Mouse (Mus musculus): Measurements from ENCODE around the gene Crk. TPM values are rescaled to one million over a fixed set of nuclear protein-coding genes. Genes with fewer than 3 reads are reported as not detected.

Gene Crk
- polyA plus RNA-seq, 1 experiment = 39.7 TPM

DNA sequence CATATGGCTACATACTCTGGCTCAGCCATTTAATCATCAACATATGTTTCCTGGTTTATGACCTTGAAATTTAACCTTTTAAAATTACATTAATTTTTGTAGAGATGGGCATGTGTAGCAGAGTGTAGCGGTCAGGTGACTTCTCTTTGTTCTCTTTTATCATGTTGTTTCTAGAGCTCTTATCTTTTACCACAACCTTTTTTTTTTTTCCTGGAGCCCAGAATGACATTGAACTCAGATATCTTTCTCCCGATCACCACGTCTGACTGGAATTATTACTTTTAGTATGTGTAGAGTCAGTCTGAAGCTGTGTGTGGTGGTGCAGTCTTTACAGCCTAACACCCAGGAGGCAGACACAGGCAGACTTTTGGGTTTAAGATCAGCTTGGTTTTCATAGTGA lies 62.6 kb downstream of the Crk start:
- no peak for TF ChIP-seq POLR2A (IDR thresholded peaks at IDR 0.05; ENCODE audit: borderline replicate concordance, control insufficient read depth, low read depth, low read length)
- no peak for TF ChIP-seq CTCF (IDR thresholded peaks at IDR 0.05; ENCODE audit: control insufficient read depth, insufficient read depth, low read length)
- H3K27ac ChIP-seq (ENCODE audit: control insufficient read depth, insufficient read depth, low read depth, low read length, poor library complexity) = no peak overlapping the region
- 54% methylated on average over 3 of the region's 3 CpGs for WGBS
- peaks cover 2% of the 10 kb centered on the region for H3K4me1 ChIP-seq (ENCODE audit: control insufficient read depth, insufficient read depth, low read length)
- H3K4me3 ChIP-seq (replicated peaks; ENCODE audit: control insufficient read depth, low read depth, low read length) = no peak overlapping the region

DNA sequence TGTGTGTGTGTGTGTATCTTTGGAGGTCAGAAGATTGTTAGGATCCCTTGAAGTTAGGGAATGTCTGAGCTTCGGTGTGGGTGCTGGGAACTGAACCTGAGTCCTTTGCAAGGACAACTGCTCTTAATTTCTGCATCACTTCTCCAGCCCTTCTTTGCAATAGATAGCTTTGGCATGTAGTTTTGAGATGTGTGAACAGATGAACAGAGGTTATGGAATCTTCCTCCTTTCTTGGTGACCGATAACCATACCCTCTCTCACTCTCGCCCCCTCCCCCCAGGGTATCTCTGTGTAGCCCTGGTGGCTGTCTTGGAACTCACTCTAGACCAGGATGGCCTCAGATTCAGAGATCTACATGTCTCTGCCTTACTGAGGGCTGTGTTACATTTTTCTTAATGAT lies 65.7 kb downstream of the Crk start:
- WGBS = 80% methylated on average over 3 of the region's 3 CpGs
- no peak overlapping the region for H3K4me3 ChIP-seq (replicated peaks; ENCODE audit: control insufficient read depth, low read depth, low read length)
- TF ChIP-seq CTCF (IDR thresholded peaks at IDR 0.05; ENCODE audit: control insufficient read depth, insufficient read depth, low read length) (no peak), POLR2A (IDR thresholded peaks at IDR 0.05; ENCODE audit: borderline replicate concordance, control insufficient read depth, low read depth, low read length) (no peak)
- 0 out of 2 replicates have a peak, but pooled peaks cover 2% of the 10 kb centered on the region for H3K4me1 ChIP-seq (ENCODE audit: control insufficient read depth, insufficient read depth, low read length)
- H3K27ac ChIP-seq (ENCODE audit: control insufficient read depth, insufficient read depth, low read depth, low read length, poor library complexity) = no peak overlapping the region

DNA sequence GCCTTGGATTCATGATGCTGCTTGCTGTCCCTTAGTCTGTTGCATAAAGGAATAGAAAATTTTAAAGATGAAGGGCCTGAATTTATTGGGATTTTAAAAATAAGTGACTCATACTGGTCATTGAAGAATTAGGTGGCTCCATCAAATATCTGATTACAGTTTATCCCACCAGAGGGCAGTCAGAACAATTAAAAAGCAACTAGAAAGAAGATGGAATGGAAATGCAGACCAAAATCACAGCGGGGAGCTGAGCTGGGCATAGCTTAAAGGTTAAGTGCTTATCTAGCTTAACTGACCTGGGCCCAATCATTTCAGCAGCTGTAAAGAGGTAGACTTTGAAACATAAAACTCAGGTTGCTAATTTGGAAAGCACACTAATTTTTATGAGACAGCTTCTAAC lies 71.5 kb downstream of the Crk start:
- TF ChIP-seq CTCF (IDR thresholded peaks at IDR 0.05; ENCODE audit: control insufficient read depth, insufficient read depth, low read length) (no peak), POLR2A (IDR thresholded peaks at IDR 0.05; ENCODE audit: borderline replicate concordance, control insufficient read depth, low read depth, low read length) (no peak)
- 88% methylated on average over 1 of the region's 1 CpGs for WGBS
- no peak overlapping the region for H3K27ac ChIP-seq (ENCODE audit: control insufficient read depth, insufficient read depth, low read depth, low read length, poor library complexity)
- 0 out of 2 replicates have a peak, but pooled peaks cover 2% of the 10 kb centered on the region for H3K4me1 ChIP-seq (ENCODE audit: control insufficient read depth, insufficient read depth, low read length)
- no peak overlapping the region for H3K4me3 ChIP-seq (replicated peaks; ENCODE audit: control insufficient read depth, low read depth, low read length)

DNA sequence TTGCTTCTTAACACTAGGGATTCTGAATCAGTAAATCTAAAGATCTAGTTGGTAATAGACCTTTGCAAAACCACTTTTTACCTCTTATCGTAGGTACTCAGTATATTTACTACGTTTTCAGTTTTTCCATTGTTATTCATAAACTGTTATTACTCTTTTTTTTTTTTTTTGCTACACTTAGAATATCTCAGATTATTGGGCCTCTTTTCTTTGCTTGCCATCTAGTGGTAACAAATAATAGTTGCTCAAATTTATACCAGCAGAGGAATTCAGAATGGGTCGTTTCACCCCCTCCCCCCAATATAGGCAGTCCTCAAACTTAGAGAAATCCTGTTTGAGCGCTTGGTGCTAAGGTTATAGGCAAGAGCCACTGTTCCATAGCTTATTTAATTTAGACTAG lies 72.0 kb downstream of the Crk start:
- Histone ChIP-seq H3K4me1 (ENCODE audit: control insufficient read depth, insufficient read depth, low read length) (0 out of 2 replicates have a peak, but pooled peaks cover 2% of the 10 kb centered on the region), H3K27ac (ENCODE audit: control insufficient read depth, insufficient read depth, low read depth, low read length, poor library complexity) (no peak overlapping the region), H3K4me3 (replicated peaks; ENCODE audit: control insufficient read depth, low read depth, low read length) (no peak overlapping the region)
- no peak for TF ChIP-seq CTCF (IDR thresholded peaks at IDR 0.05; ENCODE audit: control insufficient read depth, insufficient read depth, low read length)
- no peak for TF ChIP-seq POLR2A (IDR thresholded peaks at IDR 0.05; ENCODE audit: borderline replicate concordance, control insufficient read depth, low read depth, low read length)
- 61% methylated on average over 4 of the region's 4 CpGs for WGBS

Other genes starting within 250 kb of the Crk start
- gene Serpinf2, start 239.7 kb upstream of the Crk start, polyA plus RNA-seq (2011; ENCODE audit: insufficient read depth, insufficient read length, low replicate concordance, missing spikeins) = 0.70 and 2.2 TPM in 2 replicates
- 21.0 and 33.5 TPM in 2 replicates for gene Wdr81, start 224.5 kb upstream of the Crk start, polyA plus RNA-seq (2011; ENCODE audit: insufficient read depth, insufficient read length, low replicate concordance, missing spikeins)
- gene Tlcd2, start 217.5 kb upstream of the Crk start, polyA plus RNA-seq (2011; ENCODE audit: insufficient read depth, insufficient read length, low replicate concordance, missing spikeins) = 1.2 and 5.0 TPM in 2 replicates
- gene Prpf8, start 192.4 kb upstream of the Crk start, polyA plus RNA-seq (2011; ENCODE audit: insufficient read depth, insufficient read length, low replicate concordance, missing spikeins) = 18.5 and 35.4 TPM in 2 replicates
- 1.3 and 3.2 TPM in 2 replicates for gene Rilp, start 169.2 kb upstream of the Crk start, polyA plus RNA-seq (2011; ENCODE audit: insufficient read depth, insufficient read length, low replicate concordance, missing spikeins)
- gene Scarf1, start 165.7 kb upstream of the Crk start, polyA plus RNA-seq (2011; ENCODE audit: insufficient read depth, insufficient read length, low replicate concordance, missing spikeins) = 3.9 and 8.4 TPM in 2 replicates
- 16.6 and 20.4 TPM in 2 replicates for gene Slc43a2, start 147.6 kb upstream of the Crk start, polyA plus RNA-seq (2011; ENCODE audit: insufficient read depth, insufficient read length, low replicate concordance, missing spikeins)
- 76.6 and 102 TPM in 2 replicates for gene Pitpna, start 91.2 kb upstream of the Crk start, polyA plus RNA-seq (2011; ENCODE audit: insufficient read depth, insufficient read length, low replicate concordance, missing spikeins)
- 34.2 and 58.2 TPM in 2 replicates for gene Inpp5k, start 48.3 kb upstream of the Crk start, polyA plus RNA-seq (2011; ENCODE audit: insufficient read depth, insufficient read length, low replicate concordance, missing spikeins)
- 35.8 and 69.2 TPM in 2 replicates for gene Myo1c, start 28.8 kb upstream of the Crk start, polyA plus RNA-seq (2011; ENCODE audit: insufficient read depth, insufficient read length, low replicate concordance, missing spikeins)
- gene Ywhae, start 53.6 kb downstream of the Crk start, polyA plus RNA-seq (2011; ENCODE audit: insufficient read depth, insufficient read length, low replicate concordance, missing spikeins) = 106 and 186 TPM in 2 replicates
- not detected in 2 replicates for gene Doc2b, start 116.8 kb downstream of the Crk start, polyA plus RNA-seq (2011; ENCODE audit: insufficient read depth, insufficient read length, low replicate concordance, missing spikeins)

Measured in bone marrow, adult 2 months (tissue).